Mouse (Mus musculus) liver, embryonic 14.5 days (tissue): ENCODE results near the gene Ldah. TPM values are rescaled to one million over a fixed set of nuclear protein-coding genes. Genes with fewer than 3 reads are reported as not detected.

Experiments
- ATAC-seq: fragments of 200-750 bp; cut with Nextera tagmentation; 2 replicates; pipeline ENCODE4 v1.8.0; 2017; ENCODE audit warnings: moderate number of reproducible peaks, mild to moderate bottlenecking, moderate library complexity; ENCODE audit not compliant: insufficient read depth
- DNase-seq, 3 experiments: peaks; one replicate each; pipeline ENCODE4 v3.0.0-alpha.2; 2012 to 2013; ENCODE audit warnings: low read depth in 3 of 3, low spot score in 3 of 3
- H3K27ac ChIP-seq: fragments of 300-500 bp; sonication (generic); 2 replicates; pipeline ENCODE4 v1.5.1; 2014; ENCODE audit warnings: moderate library complexity, mild to moderate bottlenecking, control low read depth, inconsistent platforms
- H3K27me3 ChIP-seq: fragments of 300-500 bp; sonication (generic); 2 replicates; pipeline ENCODE4 v1.6.1; 2014; ENCODE audit warnings: mild to moderate bottlenecking, low read length, moderate library complexity; ENCODE audit not compliant: control insufficient read depth, insufficient read depth
- H3K36me3 ChIP-seq: fragments of 300-500 bp; sonication (generic); replicated peaks from 2 replicates; pipeline ENCODE4 v1.6.1; 2014; ENCODE audit warnings: low read depth; ENCODE audit not compliant: control insufficient read depth, insufficient read depth
- H3K4me1 ChIP-seq, 2 experiments: fragments of 200-500 bp in 1 of 2; fragments of 300-500 bp in 1 of 2; sonication (generic) in 1 of 2; replicated peaks; 2 replicates each; pipeline ENCODE4 v1.6.1; 2012 to 2014; ENCODE audit warnings: antibody characterized with exemption in 1 of 2, inconsistent platforms in 1 of 2, low read length in 1 of 2; ENCODE audit not compliant: control insufficient read depth in 2 of 2, insufficient read depth in 2 of 2
- H3K4me2 ChIP-seq: fragments of 300-500 bp; sonication (generic); 2 replicates; pipeline ENCODE4 v1.6.1; 2014; ENCODE audit warnings: low read depth, mild to moderate bottlenecking, control low read depth, moderate library complexity
- H3K4me3 ChIP-seq, 2 experiments: fragments of 200-500 bp in 1 of 2; fragments of 300-500 bp in 1 of 2; sonication (generic) in 1 of 2; 2 replicates each; pipeline ENCODE4 v1.5.1; 2012 to 2014; ENCODE audit warnings: low read depth in 2 of 2, low read length in 2 of 2, mild to moderate bottlenecking in 2 of 2, control low read depth in 1 of 2, inconsistent platforms in 1 of 2, moderate library complexity in 1 of 2; ENCODE audit not compliant: insufficient read depth in 1 of 2
- H3K9ac ChIP-seq: fragments of 300-500 bp; sonication (generic); replicated peaks from 2 replicates; pipeline ENCODE4 v1.6.1; 2014; ENCODE audit warnings: mild to moderate bottlenecking, control low read depth, moderate library complexity
- H3K9me3 ChIP-seq: fragments of 300-500 bp; sonication (generic); 2 replicates; pipeline ENCODE4 v1.6.1; 2016; ENCODE audit warnings: low read length, mixed read lengths; ENCODE audit not compliant: control insufficient read depth
- CTCF ChIP-seq: IDR thresholded peaks from 2 replicates; pipeline ENCODE4 v1.5.1; 2016; ENCODE audit warnings: antibody characterized with exemption, low read depth, control low read depth
- EP300 ChIP-seq: IDR thresholded peaks from 2 replicates; pipeline ENCODE4 v1.6.1; 2016; ENCODE audit warnings: antibody characterized with exemption, low read depth
- WGBS: fragments of 180-500 bp; shearing (Covaris S2); extraction: QIAGEN DNeasy Blood & Tissue Kit; methylation state at CpG from one replicate; pipeline ENCODE4 v1.1.7; 2014; ENCODE audit not compliant: insufficient replicate concordance; 5-methylcytosine and 5-hydroxymethylcytosine counted together
- polyA plus RNA-seq, 2 experiments: library from polyadenylated mRNA; depleted of rRNA in 1 of 2; stranded (reverse) in 1 of 2; unstranded in 1 of 2; fragments of >200 nt; fragmentation: Nextera tagmentation in 1 of 2; extraction: Ambion mirVana in 1 of 2; gene quantifications; 2 replicates each; pipeline versions ENCODE4 v1.2.1 to v1.2.3; 2012 to 2014

Ldah gene
- polyA plus RNA-seq, 2 experiments, result 13.3 to 21.2 TPM

DNA sequence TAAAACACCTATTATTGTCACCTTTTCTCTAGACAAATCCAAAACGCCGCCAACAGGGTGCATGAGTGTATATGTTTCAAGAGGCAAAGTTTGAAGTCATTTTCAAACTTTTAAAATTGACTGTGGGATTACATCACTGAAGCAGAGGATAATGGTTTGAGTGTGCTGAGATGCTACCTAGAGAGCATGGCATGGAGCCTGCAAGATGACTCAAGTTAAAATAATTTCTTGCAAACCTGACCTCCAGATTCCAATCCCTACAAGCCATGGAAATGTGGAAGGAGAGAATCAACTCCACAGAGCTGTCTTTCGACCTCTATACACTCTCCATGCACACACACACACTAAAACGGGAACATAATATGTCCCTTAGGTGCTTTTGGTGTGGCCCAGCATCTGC is 104.4 kb downstream of the Ldah start:
- ATAC-seq (no peak), DNase-seq (no peak)
- WGBS, result 64% methylated on average over 4 of the region's 4 CpGs
- H3K4me1 ChIP-seq, result no peaks in the 10 kb centered on the region; a peak in 1 of 4 replicates
- no peaks in the 10 kb centered on the region for H3K36me3 ChIP-seq
- TF ChIP-seq CTCF, result no peak
- TF ChIP-seq EP300, result no peak
- H3K9me3 ChIP-seq, result no peaks in the 10 kb centered on the region
- no peak overlapping the region for H3K27ac ChIP-seq
- H3K9ac ChIP-seq, result no peak overlapping the region
- peaks cover 7% of the 10 kb centered on the region for H3K27me3 ChIP-seq
- no peak overlapping the region for H3K4me2 ChIP-seq
- no peak overlapping the region for H3K4me3 ChIP-seq

DNA sequence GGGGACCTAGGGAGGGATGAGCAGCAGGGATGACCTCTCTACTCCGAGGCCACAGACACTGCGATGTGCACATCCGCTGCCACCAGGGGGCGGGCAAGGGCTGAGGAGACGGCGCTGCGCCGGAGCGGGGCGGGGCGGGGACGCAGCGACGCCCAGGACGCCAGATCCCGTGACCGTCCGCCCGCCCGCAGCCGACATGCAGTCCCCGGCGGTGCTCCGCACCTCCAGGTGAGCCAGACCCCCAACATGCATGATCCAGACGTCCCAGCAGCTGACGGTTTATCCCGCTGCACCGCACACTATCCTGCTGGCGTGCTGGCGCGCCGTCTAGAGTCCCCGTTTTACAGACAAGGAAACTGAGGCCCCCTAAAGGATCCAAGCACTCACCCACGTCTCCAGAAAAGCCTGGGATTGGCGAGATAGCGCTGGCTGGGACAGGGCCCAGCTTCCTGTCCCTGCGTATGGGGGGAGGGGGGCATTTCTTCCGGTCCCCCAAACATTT is 105.4 kb downstream of the Ldah start, which contains the start of gene Hs1bp3:
TSS of gene Hs1bp3 (plus strand) at position 163 of the 502 bp plus-strand sequence.
- Histone ChIP-seq H3K4me1 (no peaks in the 10 kb centered on the region; a peak in 1 of 4 replicates), H3K4me3 (peak within 1 kb of the TSS; percentile 61 to 70), H3K27ac (no peak within 1 kb of the TSS), H3K4me2 (peak within 1 kb of the TSS; percentile 81), H3K9me3 (no peaks in the 10 kb centered on the region), H3K27me3 (peaks cover 7% of the 10 kb centered on the region), H3K9ac (peak within 1 kb of the TSS; percentile 66), H3K36me3 (no peaks in the 10 kb centered on the region)
- ATAC-seq, result peak; percentile 74
- 1% methylated on average over 38 of the region's 38 CpGs for WGBS
- peak; percentile 88 for TF ChIP-seq CTCF
- no peak for TF ChIP-seq EP300
- DNase-seq, result peak; percentile 45 to 59 (median 53)

DNA sequence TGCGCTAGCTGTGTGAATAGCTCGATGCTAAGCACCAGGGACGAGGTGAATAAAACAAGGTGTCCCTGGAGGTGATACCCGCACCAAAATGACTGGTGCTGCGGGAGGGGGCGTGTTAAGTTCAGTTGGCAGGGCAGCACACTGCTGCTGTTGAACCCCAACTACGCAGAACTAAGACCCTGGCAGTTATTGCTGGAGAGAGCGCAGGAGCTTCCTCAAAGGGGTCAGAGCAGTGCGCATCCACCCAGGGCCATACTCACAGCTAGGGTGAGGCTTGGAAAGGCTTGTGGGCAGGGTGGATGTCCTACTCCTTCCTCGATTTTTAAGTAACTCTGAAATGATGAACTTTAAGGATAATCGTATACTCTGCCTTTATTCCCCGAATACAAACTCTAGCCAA is 105.9 kb downstream of the Ldah start:
- Histone ChIP-seq H3K4me3 (peak overlapping the region; percentile 61 to 70), H3K27ac (no peak overlapping the region), H3K9ac (peak overlapping the region; percentile 66), H3K4me2 (peak overlapping the region; percentile 81), H3K4me1 (no peaks in the 10 kb centered on the region; a peak in 1 of 4 replicates), H3K9me3 (no peaks in the 10 kb centered on the region), H3K36me3 (no peaks in the 10 kb centered on the region), H3K27me3 (peaks cover 7% of the 10 kb centered on the region)
- TF ChIP-seq EP300 (no peak), CTCF (no peak)
- DNase-seq, result no peak
- 18% methylated on average over 12 of the region's 12 CpGs for WGBS
- no peak; the same call in 1 of the 2 replicates for ATAC-seq

DNA sequence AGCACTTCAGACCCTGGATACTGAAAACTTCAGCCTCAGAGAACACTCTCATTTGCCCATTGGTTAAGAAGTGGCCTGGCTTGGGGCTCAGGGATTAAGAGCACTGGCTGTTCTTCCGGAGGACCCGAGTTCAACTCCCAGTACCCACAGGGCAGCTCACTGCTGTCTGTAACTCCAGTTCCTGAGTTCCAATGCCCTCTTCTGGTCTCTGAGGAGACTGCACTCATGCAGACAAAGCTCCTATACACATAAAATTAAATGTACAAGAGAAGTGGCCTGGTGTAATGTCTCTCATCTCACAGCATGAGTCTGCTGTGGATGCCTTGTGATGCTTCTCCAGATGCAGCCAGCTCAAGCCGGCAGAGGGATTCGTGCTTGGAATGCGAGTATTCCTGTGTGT is 108.6 kb downstream of the Ldah start:
- no peak overlapping the region for H3K9ac ChIP-seq
- no peak overlapping the region for H3K4me2 ChIP-seq
- peaks cover under 1% of the 10 kb centered on the region; the same call in 1 of the 2 replicates for H3K27me3 ChIP-seq
- no peaks in the 10 kb centered on the region for H3K9me3 ChIP-seq
- ATAC-seq, result no peak
- no peaks in the 10 kb centered on the region for H3K36me3 ChIP-seq
- no peak overlapping the region for H3K4me3 ChIP-seq
- WGBS, result 72% methylated on average over 5 of the region's 5 CpGs
- H3K27ac ChIP-seq, result no peak overlapping the region
- TF ChIP-seq EP300 (no peak), CTCF (0 out of 2 replicates have a peak, but pooled peaks have one; percentile 6)
- no peaks in the 10 kb centered on the region; a peak in 1 of 4 replicates for H3K4me1 ChIP-seq
- DNase-seq, result no peak

DNA sequence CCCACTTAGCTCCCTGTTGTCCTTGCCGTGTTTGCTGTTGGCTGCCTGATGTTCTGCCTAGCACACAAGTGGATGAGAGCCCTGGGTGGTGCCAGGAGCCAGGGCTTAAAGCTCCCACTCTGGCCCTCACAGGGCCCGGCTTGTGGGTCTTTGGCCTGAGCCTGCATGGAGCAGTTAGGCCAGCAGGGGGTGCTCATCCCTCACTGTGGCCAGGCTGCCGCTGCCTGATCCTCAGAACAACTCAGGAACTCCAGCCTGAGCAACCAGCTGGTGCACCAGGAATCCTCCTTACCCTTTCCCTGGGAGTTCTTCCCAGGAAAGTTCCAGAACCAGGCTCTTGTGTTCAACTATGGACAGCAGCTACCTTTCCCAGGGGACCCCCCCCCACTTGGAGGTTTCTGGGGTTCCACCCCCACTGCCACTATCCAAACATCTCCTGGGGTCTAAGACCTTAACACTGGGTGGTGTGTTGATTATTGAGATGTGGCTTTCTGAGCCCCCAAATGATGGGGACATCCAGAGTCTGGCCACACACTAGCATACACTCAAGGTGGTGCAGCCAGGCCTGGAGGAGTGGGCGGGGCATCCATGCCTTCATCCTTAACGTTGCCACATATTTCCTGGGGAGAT is 112.3 kb downstream of the Ldah start:
- TF ChIP-seq CTCF, result peak; percentile 90
- TF ChIP-seq EP300, result no peak
- DNase-seq (no peak), ATAC-seq (no peak)
- Histone ChIP-seq H3K9ac (no peak overlapping the region), H3K36me3 (no peaks in the 10 kb centered on the region), H3K27me3 (no peaks in the 10 kb centered on the region), H3K4me2 (no peak overlapping the region), H3K27ac (no peak overlapping the region), H3K4me3 (no peak overlapping the region), H3K9me3 (no peaks in the 10 kb centered on the region), H3K4me1 (no peaks in the 10 kb centered on the region)
- WGBS, result 33% methylated on average over 5 of the region's 5 CpGs
